Mouse (Mus musculus) spleen, postnatal 14 days (tissue): ENCODE data around the gene Ptger4.
"Not testable (repeated sequence)": the region's sequence is repeated elsewhere in the genome, so short reads cannot be mapped to it uniquely, and the experiment has no call there.

Experiments
- DNase-seq, 2 experiments: peaks; one replicate each; pipeline ENCODE4 v3.0.0; 2021 to 2022; ENCODE audit warnings: low spot score in 2 of 2

Gene Ptger4

GRCm38 (mm10) chr15:5238073-5238472 is 5.9 kb downstream of the Ptger4 start:
- no peak for DNase-seq

- no peak for DNase-seq
Observed at GRCm38 (mm10) chr15:5237012-5237660, 6.9 kb downstream of the Ptger4 start.

GRCm38 (mm10) chr15:5236538-5236937 is 7.4 kb downstream of the Ptger4 start:
- peak; percentile 62 to 76 for DNase-seq

- DNase-seq, result no peak
Observed at GRCm38 (mm10) chr15:5235527-5235926, 8.5 kb downstream of the Ptger4 start.

- DNase-seq, result no peak
Observed at GRCm38 (mm10) chr15:5234659-5235058, 9.3 kb downstream of the Ptger4 start.

- not testable (repeated sequence) for DNase-seq
Observed at GRCm38 (mm10) chr15:5230746-5231145, 13.2 kb downstream of the Ptger4 start.

GRCm38 (mm10) chr15:5220491-5220890 is 23.5 kb downstream of the Ptger4 start:
- no peak for DNase-seq

- no peak for DNase-seq
Observed at GRCm38 (mm10) chr15:5209116-5209515, 34.9 kb downstream of the Ptger4 start.

- DNase-seq, result no peak
Observed at GRCm38 (mm10) chr15:5205222-5205621, 38.8 kb downstream of the Ptger4 start.

GRCm38 (mm10) chr15:5196691-5197090 is 47.3 kb downstream of the Ptger4 start:
- no peak for DNase-seq

- DNase-seq, result no peak
Observed at GRCm38 (mm10) chr15:5195987-5196514, 47.9 kb downstream of the Ptger4 start.

- DNase-seq, result no peak
Observed at GRCm38 (mm10) chr15:5194931-5195330, 49.1 kb downstream of the Ptger4 start.

- no peak for DNase-seq
Observed at GRCm38 (mm10) chr15:5194446-5194845, 49.5 kb downstream of the Ptger4 start.

- DNase-seq, result no peak
Observed at GRCm38 (mm10) chr15:5193833-5194232, 50.2 kb downstream of the Ptger4 start.

- no peak for DNase-seq
Observed at GRCm38 (mm10) chr15:5189504-5190093, 54.4 kb downstream of the Ptger4 start.

GRCm38 (mm10) chr15:5188029-5188428 is 56.0 kb downstream of the Ptger4 start:
- DNase-seq, result no peak

- no peak for DNase-seq
Observed at GRCm38 (mm10) chr15:5187116-5187515, 56.9 kb downstream of the Ptger4 start.

GRCm38 (mm10) chr15:5186293-5186675 is 57.7 kb downstream of the Ptger4 start:
- DNase-seq, result no peak

GRCm38 (mm10) chr15:5185366-5186292 is 58.4 kb downstream of the Ptger4 start, which contains the start of gene Ttc33:
Gene Ttc33, plus strand, starts transcription at chr15:5185525.
- DNase-seq, result peak; percentile 46 to 67

- DNase-seq, result no peak
Observed at GRCm38 (mm10) chr15:5184668-5185330, 59.2 kb downstream of the Ptger4 start.

GRCm38 (mm10) chr15:5173217-5173820 is 70.7 kb downstream of the Ptger4 start:
- DNase-seq, result no peak
